Mouse (Mus musculus): ENCODE measurements around the gene Abat. TPM values are rescaled to one million over a fixed set of nuclear protein-coding genes. Genes with fewer than 3 reads are reported as not detected.
A peak's percentile ranks its signal among the peaks of the same experiment; 100 is the strongest.

Gene Abat
- polyA plus RNA-seq, 1 experiment from 2014 or later, result 34.7 TPM

- H3K36me3 ChIP-seq, result peaks cover 3% of the 10 kb centered on the region; the same call in 1 of the 2 replicates
- H3K4me3 ChIP-seq, result no peak overlapping the region
- 80% methylated on average over 5 of the region's 5 CpGs for WGBS
- peaks cover 37% of the 10 kb centered on the region for H3K4me1 ChIP-seq
- no peaks in the 10 kb centered on the region for H3K27me3 ChIP-seq (ENCODE audit: insufficient read depth, poor library complexity, severe bottlenecking)
- DNase-seq (ENCODE audit: low spot score), result no peak
- no peaks in the 10 kb centered on the region for H3K9me3 ChIP-seq
- H3K27ac ChIP-seq, result no peak overlapping the region
Measured at GRCm38 (mm10) chr16:8520525-8520924, 7.3 kb downstream of the Abat start.

GRCm38 (mm10) chr16:8521322-8521721 lies 8.1 kb downstream of the Abat start:
- H3K27ac ChIP-seq, result no peak overlapping the region
- no peaks in the 10 kb centered on the region for H3K27me3 ChIP-seq (ENCODE audit: insufficient read depth, poor library complexity, severe bottlenecking)
- 65% methylated on average over 4 of the region's 4 CpGs for WGBS
- peaks cover 3% of the 10 kb centered on the region; the same call in 1 of the 2 replicates for H3K36me3 ChIP-seq
- H3K4me3 ChIP-seq, result no peak overlapping the region
- no peak for DNase-seq (ENCODE audit: low spot score)
- no peaks in the 10 kb centered on the region for H3K9me3 ChIP-seq
- H3K4me1 ChIP-seq, result peaks cover 45% of the 10 kb centered on the region

- H3K27ac ChIP-seq, result peak overlapping the region; percentile 82
- WGBS, result 27% methylated on average over 11 of the region's 11 CpGs
- peak overlapping the region; percentile 22; the same call in 1 of the 2 replicates for H3K4me3 ChIP-seq
- H3K4me1 ChIP-seq, result peaks cover 39% of the 10 kb centered on the region
- H3K27me3 ChIP-seq (ENCODE audit: insufficient read depth, poor library complexity, severe bottlenecking), result no peaks in the 10 kb centered on the region
- no peaks in the 10 kb centered on the region for H3K36me3 ChIP-seq
- no peaks in the 10 kb centered on the region for H3K9me3 ChIP-seq
- DNase-seq (ENCODE audit: low spot score), result peak; percentile 86
Measured at GRCm38 (mm10) chr16:8523480-8524144, 10.4 kb downstream of the Abat start.

DNA sequence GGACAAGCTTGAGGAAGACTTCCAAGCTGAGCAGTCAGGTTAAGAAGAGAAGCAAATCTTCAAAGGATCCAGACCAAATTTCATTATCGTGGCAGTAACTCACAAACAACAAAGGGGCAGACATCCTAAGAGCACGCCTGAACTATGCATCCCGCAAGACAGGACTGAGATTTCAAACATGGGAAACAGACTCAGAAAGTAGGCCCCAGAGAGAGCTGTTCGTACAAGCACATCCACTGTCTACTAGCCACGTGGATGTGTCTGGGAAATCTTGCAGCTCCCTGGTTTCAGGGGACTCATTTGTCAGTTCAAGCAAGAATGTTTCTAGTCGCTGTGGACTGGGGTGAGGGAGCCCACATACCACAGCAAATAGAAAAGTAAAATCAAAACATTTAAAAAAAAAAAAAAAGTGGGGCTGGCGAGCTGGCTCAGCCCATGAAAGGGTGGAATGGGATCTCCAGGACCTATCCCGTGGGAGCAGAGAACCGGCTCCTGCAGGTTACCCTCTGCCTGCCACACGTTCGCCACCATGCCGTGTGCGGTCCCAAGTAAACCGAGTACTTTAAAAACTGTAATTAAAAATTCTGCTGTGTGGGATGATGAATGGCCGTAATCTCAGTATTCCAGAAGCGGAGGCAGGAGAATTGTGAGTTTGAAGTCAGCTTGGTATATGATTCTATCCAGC lies 11.1 kb downstream of the Abat start:
- no peak overlapping the region; the same call in 1 of the 2 replicates for H3K4me3 ChIP-seq
- no peaks in the 10 kb centered on the region for H3K9me3 ChIP-seq
- peak overlapping the region; percentile 82 for H3K27ac ChIP-seq
- WGBS, result 70% methylated on average over 16 of the region's 16 CpGs
- H3K4me1 ChIP-seq, result peaks cover 38% of the 10 kb centered on the region
- DNase-seq (ENCODE audit: low spot score), result no peak
- no peaks in the 10 kb centered on the region for H3K36me3 ChIP-seq
- no peaks in the 10 kb centered on the region for H3K27me3 ChIP-seq (ENCODE audit: insufficient read depth, poor library complexity, severe bottlenecking)

- no peaks in the 10 kb centered on the region for H3K9me3 ChIP-seq
- no peak for DNase-seq (ENCODE audit: low spot score)
- no peaks in the 10 kb centered on the region for H3K36me3 ChIP-seq
- no peaks in the 10 kb centered on the region for H3K27me3 ChIP-seq (ENCODE audit: insufficient read depth, poor library complexity, severe bottlenecking)
- no peak overlapping the region for H3K27ac ChIP-seq
- peaks cover 38% of the 10 kb centered on the region for H3K4me1 ChIP-seq
- WGBS, result 69% methylated on average over 3 of the region's 3 CpGs
- H3K4me3 ChIP-seq, result no peak overlapping the region
Measured at GRCm38 (mm10) chr16:8525293-8525692, 12.1 kb downstream of the Abat start.

GRCm38 (mm10) chr16:8525877-8526276 lies 12.6 kb downstream of the Abat start:
- H3K4me3 ChIP-seq, result no peak overlapping the region
- no peak overlapping the region for H3K27ac ChIP-seq
- no peaks in the 10 kb centered on the region for H3K36me3 ChIP-seq
- DNase-seq (ENCODE audit: low spot score), result no peak
- H3K27me3 ChIP-seq (ENCODE audit: insufficient read depth, poor library complexity, severe bottlenecking), result no peaks in the 10 kb centered on the region
- 37% methylated on average over 7 of the region's 7 CpGs for WGBS
- peaks cover 41% of the 10 kb centered on the region for H3K4me1 ChIP-seq
- H3K9me3 ChIP-seq, result no peaks in the 10 kb centered on the region

DNA sequence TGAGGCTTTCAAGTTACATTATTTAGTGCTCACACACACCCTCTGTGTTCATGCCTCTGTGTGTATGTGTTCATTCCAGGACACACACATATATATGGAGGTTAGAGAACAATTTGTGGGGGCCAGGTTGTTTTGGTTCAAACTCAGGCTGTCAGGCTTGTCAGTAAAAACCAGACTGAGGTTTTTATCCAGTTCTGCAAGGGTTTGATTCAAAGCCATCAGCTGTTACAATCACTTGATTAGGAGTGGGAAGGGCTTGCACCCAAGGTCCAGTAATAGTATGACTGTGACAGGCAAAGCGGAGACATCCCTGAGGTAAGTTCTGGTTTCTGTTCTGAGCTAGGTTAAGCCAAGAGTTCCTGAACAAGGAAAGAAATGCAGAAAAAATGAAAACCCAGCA lies 16.2 kb downstream of the Abat start:
- WGBS, result 88% methylated on average over 1 of the region's 1 CpGs
- Histone ChIP-seq H3K4me3 (no peak overlapping the region), H3K4me1 (peaks cover 22% of the 10 kb centered on the region), H3K27ac (no peak overlapping the region), H3K9me3 (no peaks in the 10 kb centered on the region), H3K27me3 (ENCODE audit: insufficient read depth, poor library complexity, severe bottlenecking) (no peaks in the 10 kb centered on the region), H3K36me3 (peaks cover 2% of the 10 kb centered on the region; the same call in 1 of the 2 replicates)
- no peak for DNase-seq (ENCODE audit: low spot score)

GRCm38 (mm10) chr16:8530018-8530417 lies 16.8 kb downstream of the Abat start:
- H3K4me3 ChIP-seq, result no peak overlapping the region
- H3K4me1 ChIP-seq, result peaks cover 17% of the 10 kb centered on the region
- peaks cover 2% of the 10 kb centered on the region; the same call in 1 of the 2 replicates for H3K36me3 ChIP-seq
- no peak for DNase-seq (ENCODE audit: low spot score)
- H3K27me3 ChIP-seq (ENCODE audit: insufficient read depth, poor library complexity, severe bottlenecking), result no peaks in the 10 kb centered on the region
- WGBS, result 75% methylated on average over 14 of the region's 14 CpGs
- no peaks in the 10 kb centered on the region for H3K9me3 ChIP-seq
- no peak overlapping the region for H3K27ac ChIP-seq

GRCm38 (mm10) chr16:8532461-8532860 lies 19.2 kb downstream of the Abat start:
- Histone ChIP-seq H3K27ac (no peak overlapping the region), H3K4me3 (no peak overlapping the region), H3K27me3 (ENCODE audit: insufficient read depth, poor library complexity, severe bottlenecking) (no peaks in the 10 kb centered on the region), H3K4me1 (0 out of 2 replicates have a peak, but pooled peaks cover 3% of the 10 kb centered on the region), H3K36me3 (peaks cover 2% of the 10 kb centered on the region; the same call in 1 of the 2 replicates), H3K9me3 (no peaks in the 10 kb centered on the region)
- DNase-seq (ENCODE audit: low spot score), result no peak
- 84% methylated on average over 9 of the region's 9 CpGs for WGBS

DNA sequence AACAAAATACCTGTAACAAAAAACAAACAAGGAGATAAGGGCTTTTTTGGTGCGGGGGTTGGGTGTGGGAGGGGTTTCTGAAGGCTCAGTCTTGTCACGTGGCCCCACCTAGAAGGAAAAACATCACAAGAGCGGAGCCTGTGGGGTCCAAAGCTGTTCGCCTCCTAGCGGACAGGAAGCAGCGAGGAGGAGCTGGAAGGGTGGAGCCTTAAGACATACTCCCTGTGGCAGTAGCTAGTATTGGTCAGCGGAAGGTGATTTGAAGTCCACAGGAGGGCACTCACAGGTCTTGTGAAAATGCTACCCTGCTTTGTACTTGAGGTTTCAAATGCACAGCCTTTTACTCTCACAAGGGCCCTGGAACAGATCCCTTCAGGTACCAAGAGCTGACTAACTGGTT lies 19.7 kb downstream of the Abat start:
- Histone ChIP-seq H3K27me3 (ENCODE audit: insufficient read depth, poor library complexity, severe bottlenecking) (no peaks in the 10 kb centered on the region), H3K9me3 (no peaks in the 10 kb centered on the region), H3K27ac (no peak overlapping the region), H3K4me3 (no peak overlapping the region), H3K36me3 (peaks cover 2% of the 10 kb centered on the region; the same call in 1 of the 2 replicates), H3K4me1 (0 out of 2 replicates have a peak, but pooled peaks cover 3% of the 10 kb centered on the region)
- no peak for DNase-seq (ENCODE audit: low spot score)
- WGBS, result 49% methylated on average over 7 of the region's 7 CpGs

DNA sequence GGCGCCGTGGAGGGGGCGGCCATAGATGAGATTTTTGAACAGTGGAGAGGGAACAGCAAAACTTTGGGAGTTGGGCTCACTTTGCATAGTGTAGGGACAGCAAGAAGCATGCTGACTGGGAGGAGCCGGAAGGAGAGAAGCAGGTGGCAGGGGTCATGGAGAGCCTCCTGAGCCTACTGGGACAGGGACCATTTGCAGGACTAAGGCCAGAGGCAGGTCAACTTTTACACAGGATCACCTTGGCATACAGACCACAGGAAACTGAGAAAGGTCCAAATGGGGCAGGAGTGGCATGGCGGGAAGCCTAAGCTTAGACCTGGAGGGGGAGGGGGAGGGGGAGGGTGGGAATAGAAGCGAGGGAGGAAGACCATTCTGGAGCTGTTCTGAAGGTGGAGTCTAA lies 20.2 kb downstream of the Abat start:
- Histone ChIP-seq H3K4me1 (0 out of 2 replicates have a peak, but pooled peaks cover 3% of the 10 kb centered on the region), H3K36me3 (peaks cover 2% of the 10 kb centered on the region; the same call in 1 of the 2 replicates), H3K27ac (no peak overlapping the region), H3K4me3 (no peak overlapping the region), H3K27me3 (ENCODE audit: insufficient read depth, poor library complexity, severe bottlenecking) (no peaks in the 10 kb centered on the region), H3K9me3 (no peaks in the 10 kb centered on the region)
- no peak for DNase-seq (ENCODE audit: low spot score)
- WGBS, result 91% methylated on average over 6 of the region's 6 CpGs

DNA sequence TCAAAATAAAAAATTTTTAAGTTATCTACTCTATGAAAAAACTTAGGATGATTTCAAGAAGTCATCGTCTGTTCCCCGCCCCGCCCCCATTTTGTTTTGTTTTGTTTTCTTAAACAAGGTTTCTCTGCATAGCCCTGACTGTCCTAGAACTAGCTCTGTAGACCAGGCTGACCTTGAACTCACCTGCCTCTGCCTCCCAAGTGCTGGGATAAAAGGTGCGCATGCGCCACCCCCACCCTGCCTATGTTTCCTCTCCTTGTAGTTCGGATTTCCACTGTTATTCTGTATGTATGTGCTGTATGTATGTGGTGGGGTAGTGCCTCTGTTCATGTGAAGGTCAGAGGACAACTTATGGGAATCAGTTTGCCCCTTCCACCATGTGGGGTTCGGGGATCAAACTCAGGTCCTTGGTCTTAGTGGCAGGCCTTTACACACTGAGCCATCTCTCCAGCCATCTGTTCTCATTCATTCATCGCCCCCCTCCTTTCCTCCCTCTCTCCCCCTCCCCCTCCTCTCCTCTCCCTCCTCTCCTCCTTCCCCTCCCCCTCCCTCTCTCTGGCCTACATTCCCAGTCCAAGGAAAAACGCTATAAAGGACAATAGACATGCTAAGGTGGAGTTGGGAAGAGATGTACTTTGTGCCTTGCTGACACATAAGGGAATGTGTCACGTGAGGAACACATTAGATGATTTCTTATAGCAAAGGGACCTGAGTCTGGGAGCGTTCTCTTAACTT lies 21.4 kb downstream of the Abat start:
- no peaks in the 10 kb centered on the region for H3K9me3 ChIP-seq
- WGBS, result 85% methylated on average over 11 of the region's 11 CpGs
- H3K4me3 ChIP-seq, result no peak overlapping the region
- H3K36me3 ChIP-seq, result peaks cover 2% of the 10 kb centered on the region; the same call in 1 of the 2 replicates
- no peak overlapping the region for H3K27ac ChIP-seq
- no peaks in the 10 kb centered on the region for H3K27me3 ChIP-seq (ENCODE audit: insufficient read depth, poor library complexity, severe bottlenecking)
- peaks cover 6% of the 10 kb centered on the region; the same call in 1 of the 2 replicates for H3K4me1 ChIP-seq
- no peak for DNase-seq (ENCODE audit: low spot score)

DNA sequence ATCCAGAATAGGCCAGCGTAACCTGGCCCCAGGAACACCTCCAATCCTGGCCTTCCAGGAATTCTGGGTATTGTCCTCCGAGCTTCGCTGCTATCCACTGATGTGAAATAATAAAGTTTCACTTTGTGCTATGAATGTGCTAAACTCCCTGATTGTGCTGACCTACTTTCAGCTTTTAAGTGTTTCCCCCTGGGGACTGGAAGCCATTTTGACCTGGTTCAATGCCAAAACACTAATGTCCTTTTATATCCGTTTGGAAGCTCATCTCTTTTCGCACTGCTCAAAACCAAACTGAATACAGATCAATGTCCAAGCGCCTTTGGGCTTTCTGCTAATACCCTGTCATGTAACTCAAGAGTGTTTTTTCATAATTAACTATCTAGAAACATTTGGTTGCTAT lies 22.2 kb downstream of the Abat start:
- Histone ChIP-seq H3K4me1 (peaks cover 12% of the 10 kb centered on the region; the same call in 1 of the 2 replicates), H3K36me3 (peaks cover 2% of the 10 kb centered on the region; the same call in 1 of the 2 replicates), H3K4me3 (no peak overlapping the region), H3K9me3 (no peaks in the 10 kb centered on the region), H3K27ac (no peak overlapping the region), H3K27me3 (ENCODE audit: insufficient read depth, poor library complexity, severe bottlenecking) (no peaks in the 10 kb centered on the region)
- DNase-seq (ENCODE audit: low spot score), result no peak
- 88% methylated on average over 6 of the region's 6 CpGs for WGBS

All from heart, embryonic 10.5 days (tissue).